Mouse (Mus musculus): ENCODE results near the gene Rybp. TPM values are rescaled to one million over a fixed set of nuclear protein-coding genes. Genes with fewer than 3 reads are reported as not detected.

The Rybp gene
- polyA plus RNA-seq (2012; rRNA removed): 25.1 and 48.3 TPM in 2 replicates

DNA sequence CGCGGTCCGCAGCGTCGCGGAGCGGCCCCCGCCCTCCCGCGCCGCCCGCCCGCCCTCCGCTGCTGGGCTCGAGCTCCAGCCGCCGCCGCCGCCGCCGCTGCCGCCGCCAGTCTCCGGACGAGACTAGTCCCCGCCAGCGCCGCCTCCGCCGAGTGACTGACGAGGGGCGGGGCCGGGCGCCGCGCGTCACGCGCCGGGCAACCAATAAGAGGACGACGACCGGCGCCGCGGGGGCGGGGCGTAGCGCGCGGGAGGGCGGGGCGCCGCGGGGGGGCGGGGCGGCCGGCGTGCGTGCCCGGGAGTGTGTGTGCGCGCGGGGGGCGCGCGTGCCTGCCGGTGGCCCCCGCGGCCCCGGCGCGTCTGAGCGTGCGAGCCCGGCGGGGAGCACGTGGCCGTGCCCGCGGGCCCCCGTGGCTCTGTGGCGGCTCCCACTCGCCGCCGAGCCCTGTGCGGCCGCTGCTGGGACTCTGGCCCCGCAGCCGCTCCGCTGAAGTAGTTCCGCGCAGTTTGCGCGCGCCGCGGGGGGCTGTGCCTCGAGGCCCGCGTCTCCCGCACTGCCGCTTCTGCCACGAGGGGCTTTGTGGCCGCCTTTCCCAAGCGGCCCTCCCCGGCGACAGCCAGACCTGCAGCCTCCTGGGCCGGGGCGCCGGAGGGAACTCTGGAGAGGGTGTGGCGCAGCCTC is at the start of gene Rybp:
Gene Rybp, minus strand, starts transcription at position 152 of the 682 bp plus-strand sequence.

Measured in central nervous system, embryonic 11.5 days (tissue).